Mouse (Mus musculus) large intestine, adult 2 months (tissue): Measurements from ENCODE around the gene Etv2. TPM values are rescaled to one million over a fixed set of nuclear protein-coding genes. Genes with fewer than 3 reads are reported as not detected.

Source experiments
- DNase-seq: peaks from one replicate; pipeline ENCODE4 v3.0.0-alpha.2; 2012; ENCODE audit warnings: low read depth, low spot score
- WGBS: fragments of 180-500 bp; shearing (Covaris S2); methylation state at CpG from one replicate; pipeline ENCODE4 v1.1.7; 2018; 5-methylcytosine and 5-hydroxymethylcytosine counted together
- polyA plus RNA-seq: library from polyadenylated mRNA; depleted of rRNA; stranded (reverse); fragments of >200 nt; gene quantifications from 2 replicates; pipeline ENCODE4 v1.2.3, GENCODE M21; 2012; rRNA removed

The Etv2 gene
- not detected in 2 replicates for polyA plus RNA-seq

DNA sequence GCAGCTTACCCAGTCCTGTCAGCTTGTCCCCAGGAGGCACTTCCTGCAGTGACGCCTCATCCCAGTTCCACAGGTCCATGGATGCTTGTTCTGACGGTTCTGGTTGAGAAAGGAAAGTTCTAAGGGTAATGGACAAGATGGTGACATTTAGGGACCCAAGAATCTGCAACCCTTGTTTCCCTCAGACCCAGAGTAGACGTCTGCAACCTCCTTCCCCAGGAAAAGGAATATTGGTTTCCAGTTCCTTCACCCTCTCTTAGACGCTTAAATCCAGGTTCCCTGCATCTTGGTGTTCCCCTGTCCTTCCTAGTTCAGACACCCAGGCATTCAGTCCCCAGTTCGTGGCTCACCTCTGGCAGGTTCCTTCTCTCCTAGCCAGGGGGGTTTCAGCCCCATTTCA lies at the start of gene Etv2:
Etv2 (minus strand) TSS at position 101 of the 400 bp plus-strand sequence.
- 6% methylated on average over 5 of the region's 5 CpGs for WGBS
- DNase-seq = no peak

DNA sequence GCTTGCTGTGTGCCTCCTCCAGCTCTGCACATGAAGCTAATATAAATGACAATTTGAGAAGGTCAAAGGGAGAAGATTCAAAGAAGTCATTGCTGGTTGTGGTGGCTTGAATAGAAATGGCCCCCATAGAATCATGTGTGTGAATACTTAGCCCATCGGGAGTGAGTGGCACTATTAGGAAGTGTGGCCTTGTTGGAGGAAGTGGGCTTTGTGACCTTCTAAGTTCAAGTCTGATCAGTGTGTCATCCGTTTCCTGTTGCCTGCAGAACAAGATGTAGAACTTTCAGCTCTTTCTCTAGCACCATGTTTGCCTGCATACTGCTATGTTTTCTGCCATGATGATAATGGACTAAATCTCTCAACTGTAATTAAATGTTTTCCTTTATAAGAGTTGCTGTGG lies 47.8 kb upstream of the Etv2 start:
- 83% methylated on average over 2 of the region's 2 CpGs for WGBS
- DNase-seq = no peak

DNA sequence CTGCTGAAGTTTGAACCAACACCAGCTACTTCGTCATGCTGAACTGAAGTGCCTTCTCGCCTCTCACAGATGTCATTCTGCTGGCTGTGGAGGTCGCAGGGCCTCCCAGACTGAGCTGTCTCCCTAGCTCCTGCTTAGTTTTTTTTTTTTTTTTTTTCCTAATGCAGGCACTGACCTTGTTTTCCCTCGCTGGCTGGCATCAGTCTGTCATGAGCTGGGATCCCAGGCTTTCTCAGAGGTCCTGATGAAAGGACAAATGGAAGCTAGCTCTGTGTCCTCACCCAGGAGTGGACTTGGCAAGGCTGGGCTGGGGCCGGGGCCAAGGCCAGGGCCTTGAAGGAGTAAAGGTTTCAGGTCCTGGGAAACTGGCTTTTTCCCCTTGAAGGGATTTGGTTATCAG lies 46.2 kb upstream of the Etv2 start:
- WGBS = 49% methylated on average over 5 of the region's 5 CpGs

DNA sequence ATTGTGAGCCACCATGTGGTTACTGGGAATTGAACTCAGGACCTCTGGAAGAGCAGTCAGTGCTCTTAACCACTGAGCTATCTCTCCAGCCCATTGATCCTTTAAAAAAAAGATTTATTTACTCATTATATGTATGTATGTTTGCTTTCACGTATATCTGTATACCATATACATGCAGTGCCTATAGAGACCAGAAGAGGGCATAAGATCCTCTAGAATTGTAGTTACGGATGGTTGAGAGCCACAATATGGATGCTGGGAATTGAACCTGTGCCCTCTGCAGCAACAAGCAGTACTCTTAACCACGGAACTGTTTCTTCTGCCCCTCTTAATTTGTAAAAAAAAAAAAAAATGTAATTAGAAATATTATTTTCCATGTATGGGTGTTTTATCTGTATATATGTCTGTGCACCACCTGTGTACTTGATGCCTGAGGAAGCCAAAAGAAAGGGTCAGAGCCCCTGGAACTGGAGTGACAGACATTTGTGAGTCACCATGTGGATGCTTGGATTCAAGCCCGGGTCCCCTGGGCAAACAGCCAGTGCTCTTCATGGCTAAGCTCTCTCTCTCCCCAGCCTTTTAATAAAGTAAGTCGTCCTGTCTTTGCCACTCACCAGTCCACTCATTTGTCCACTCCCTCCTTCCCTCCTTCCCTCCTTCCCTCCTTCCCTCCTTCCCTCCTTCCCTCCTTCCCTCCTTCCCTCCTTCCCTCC lies 42.8 kb upstream of the Etv2 start:
- 67% methylated on average over 5 of the region's 5 CpGs for WGBS
- no peak for DNase-seq

More for the DNA sequence above, 46.2 kb upstream of the Etv2 start:
- DNase-seq = no peak

DNA sequence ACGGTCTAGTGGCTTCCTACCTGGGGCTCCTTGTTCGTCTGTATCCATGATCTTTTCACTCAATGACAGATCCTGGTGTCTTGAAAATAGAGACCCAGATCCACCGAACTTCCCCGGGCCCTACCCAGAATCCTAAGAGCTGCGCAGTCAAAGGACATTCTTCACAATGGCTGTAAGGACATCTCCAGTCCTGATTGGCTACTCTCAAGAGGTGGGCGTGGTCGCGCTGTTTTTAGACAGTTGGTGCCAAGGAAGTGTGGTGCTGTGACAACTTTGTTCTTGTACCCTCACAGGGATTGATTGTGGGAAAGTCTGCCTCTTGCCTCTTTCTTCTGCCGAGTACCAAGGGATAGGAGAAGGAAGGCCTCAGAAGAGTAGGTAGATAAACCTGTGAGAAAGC lies 35.8 kb upstream of the Etv2 start, which contains the start of gene Pmis2:
Pmis2 (minus strand) TSS at position 126 of the 400 bp plus-strand sequence.
- 72% methylated on average over 9 of the region's 9 CpGs for WGBS
- DNase-seq = no peak

DNA sequence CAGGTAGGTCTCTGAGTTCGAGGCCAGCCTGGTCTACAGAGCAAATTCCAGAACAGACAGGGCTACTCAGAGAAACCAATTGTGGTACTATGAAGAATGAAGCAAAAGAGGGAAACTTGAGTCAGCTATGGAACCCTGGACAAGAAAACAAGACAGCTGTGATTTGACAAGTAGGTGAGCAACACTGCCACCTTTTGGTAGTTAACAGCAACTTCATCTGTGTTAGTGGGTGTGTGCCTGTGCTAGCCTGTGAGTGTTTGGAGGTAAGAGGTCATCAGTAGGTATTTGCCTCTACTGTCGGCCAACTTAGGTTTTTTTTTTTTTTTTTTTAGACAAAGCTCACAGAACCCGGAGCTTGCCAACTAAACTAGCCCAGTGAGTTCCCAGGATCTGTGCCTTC lies 33.6 kb upstream of the Etv2 start:
- WGBS = 16% methylated on average over 3 of the region's 3 CpGs
- DNase-seq = no peak

DNA sequence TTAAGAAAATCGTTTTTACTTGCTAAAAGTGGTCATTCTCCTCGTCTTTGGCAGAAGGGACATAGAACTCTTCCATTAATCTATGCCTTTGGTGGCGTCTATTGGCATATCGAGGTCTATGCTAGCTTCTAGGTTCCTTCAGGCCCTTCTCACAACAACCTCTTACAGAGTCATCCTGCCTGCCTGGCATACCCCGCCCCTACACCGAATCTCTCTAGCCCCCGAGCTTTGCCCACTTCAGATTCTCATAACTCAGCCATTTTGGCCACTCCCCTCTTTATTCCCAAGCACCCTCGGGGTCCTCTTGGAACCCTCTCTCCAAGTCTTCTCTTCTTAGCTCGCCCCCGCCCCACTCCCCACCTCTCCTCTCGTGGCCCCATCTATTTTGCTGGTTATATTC lies 29.7 kb upstream of the Etv2 start:
- no peak for DNase-seq
- 5% methylated on average over 11 of the region's 11 CpGs for WGBS

DNA sequence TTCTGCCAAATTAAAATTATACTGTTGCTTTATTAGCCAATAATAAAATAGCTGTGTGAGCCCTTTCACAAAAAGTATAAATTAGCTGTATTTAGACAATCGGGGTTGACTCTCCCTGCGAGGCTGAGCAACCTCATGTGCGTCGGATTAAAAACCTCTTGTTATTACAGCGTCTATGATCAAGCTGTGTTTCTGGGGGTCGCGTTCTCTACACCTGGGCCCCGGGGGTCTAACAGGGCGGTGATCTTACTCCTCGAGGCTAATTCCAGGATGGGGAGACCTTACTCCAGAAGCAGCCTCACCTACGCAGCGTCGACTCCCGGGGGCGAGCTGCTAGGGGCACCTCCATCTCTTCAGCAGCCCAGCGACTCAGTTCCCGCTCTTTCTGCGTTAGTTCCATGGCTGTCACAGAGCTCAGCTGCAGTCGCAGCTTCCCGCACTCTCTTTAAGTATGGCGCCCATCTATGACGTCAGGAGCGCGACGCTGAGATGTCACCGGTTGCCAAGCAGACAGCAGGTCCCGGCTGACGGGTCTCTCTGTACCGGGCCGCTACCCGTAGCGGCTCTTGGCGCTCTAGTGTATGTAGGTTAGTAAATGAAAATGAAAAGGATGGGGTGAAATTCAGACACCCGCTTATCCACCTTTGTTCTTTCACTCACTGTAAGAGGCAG lies 29.0 kb upstream of the Etv2 start, which contains the start of gene Haus5:
Haus5 (minus strand) TSS at position 466 of the 672 bp plus-strand sequence.
- peak; percentile 77 for DNase-seq
- under 1% methylated on average over 34 of the region's 34 CpGs for WGBS

DNA sequence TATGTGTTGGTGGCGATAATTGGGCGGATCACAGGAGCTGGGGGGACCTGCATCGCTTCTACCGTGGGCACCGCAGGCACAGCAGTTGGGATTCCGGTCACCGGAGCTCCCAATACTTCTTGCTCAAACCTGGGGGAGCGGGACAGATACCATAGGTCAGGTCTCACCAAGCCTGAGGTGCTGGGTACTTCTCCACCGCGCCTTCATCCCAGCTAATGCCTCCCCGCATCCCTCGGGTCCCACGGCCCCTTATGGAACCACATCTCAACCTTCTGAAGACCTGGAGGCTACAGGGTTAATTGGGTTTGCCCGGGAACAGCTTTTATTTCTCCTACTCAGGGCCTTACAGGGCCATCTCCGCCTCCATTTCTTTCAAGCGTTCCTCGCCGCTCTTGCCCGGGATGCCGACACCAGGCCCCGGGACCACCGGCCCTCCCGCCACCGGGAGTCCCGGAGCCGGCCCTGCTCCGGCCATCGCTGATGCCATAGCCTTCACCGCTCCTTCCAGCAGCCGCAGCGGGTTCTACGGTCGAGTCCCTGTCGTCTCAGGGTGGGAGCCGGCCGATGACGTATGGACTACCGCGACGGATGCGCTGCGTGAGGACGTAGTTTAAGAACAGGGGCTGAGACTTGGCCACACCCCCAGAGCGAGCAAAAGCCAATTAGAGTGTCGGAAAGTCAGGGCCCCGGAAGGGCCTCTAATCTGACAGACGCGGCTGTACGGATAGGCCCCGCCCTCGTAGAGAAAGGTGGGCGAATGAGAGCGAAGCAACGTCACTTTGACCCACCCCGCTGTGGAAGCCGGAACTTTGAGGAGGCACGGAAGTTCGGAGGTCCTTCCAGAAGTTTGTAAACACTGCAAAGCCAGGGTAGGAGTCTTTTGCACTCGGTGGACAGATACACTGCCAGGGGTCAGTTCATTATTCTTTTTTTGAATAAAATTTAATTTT lies 14.2 kb upstream of the Etv2 start, which contains the start of gene Rbm42:
Rbm42 (minus strand) TSS at position 727 of the 950 bp plus-strand sequence.
- DNase-seq = peak; percentile 98
- 1% methylated on average over 59 of the region's 59 CpGs for WGBS

DNA sequence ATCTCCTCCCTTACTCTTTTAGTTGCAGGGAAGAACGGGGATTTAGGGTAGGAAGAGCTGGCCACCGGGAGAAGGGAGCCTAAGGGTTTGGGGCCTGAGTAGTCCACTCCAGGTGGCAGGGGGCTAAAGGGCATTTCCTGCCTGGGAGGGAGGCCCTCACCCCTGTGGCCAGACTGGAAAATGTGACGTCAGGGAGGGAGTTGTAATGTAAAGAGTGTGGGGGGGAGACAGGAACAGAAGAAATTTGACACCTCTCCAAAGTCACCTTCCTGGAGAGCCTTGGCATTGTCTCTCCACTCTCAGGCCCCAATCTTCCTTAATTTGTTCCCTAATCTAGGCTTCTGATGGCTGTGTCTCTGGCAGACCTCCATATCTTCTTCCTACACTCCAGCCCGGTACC lies 3.4 kb upstream of the Etv2 start:
- DNase-seq = no peak
- WGBS = 20% methylated on average over 4 of the region's 4 CpGs

DNA sequence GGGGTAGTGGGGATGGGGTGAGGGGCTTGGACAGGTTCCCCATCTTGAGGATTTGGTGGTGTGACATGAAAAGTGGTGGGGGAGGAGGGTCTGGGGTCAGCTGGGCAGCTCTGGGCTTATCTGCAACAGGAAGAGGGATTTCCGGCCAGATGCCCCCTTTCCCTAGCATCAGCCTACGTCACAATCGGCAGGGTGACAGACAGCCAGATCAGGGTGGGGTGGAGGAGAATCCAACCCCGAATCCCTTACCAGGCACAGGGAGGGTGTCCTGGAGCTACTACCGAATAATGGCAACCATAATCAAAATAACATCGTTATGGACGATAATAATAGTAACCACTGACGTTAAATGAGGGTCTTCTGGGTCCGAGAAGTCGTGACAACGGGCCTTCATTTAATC lies 743 bp upstream of the Etv2 start:
- 32% methylated on average over 11 of the region's 11 CpGs for WGBS
- no peak for DNase-seq

DNA sequence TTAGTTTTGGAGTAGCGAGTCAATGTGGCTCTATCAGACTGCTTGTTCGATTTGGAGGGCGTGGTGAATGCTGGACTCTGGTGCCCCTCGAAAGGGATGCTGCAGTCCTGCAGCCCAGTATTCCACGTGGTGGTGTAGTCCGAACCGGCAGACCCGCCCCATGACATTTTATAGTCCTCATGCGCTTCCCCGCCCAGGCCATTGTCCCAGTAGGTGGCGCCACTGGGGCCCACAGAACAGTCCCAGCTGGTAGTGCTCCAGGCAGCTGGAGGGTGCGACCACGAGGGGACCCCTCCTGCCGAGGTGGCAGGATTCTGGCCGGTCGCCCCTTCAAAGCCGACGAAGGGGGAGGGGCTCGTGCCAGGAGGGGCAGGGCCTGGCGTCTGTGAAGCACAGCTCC lies 1.0 kb downstream of the Etv2 start:
- WGBS = 4% methylated on average over 20 of the region's 20 CpGs
- no peak for DNase-seq

DNA sequence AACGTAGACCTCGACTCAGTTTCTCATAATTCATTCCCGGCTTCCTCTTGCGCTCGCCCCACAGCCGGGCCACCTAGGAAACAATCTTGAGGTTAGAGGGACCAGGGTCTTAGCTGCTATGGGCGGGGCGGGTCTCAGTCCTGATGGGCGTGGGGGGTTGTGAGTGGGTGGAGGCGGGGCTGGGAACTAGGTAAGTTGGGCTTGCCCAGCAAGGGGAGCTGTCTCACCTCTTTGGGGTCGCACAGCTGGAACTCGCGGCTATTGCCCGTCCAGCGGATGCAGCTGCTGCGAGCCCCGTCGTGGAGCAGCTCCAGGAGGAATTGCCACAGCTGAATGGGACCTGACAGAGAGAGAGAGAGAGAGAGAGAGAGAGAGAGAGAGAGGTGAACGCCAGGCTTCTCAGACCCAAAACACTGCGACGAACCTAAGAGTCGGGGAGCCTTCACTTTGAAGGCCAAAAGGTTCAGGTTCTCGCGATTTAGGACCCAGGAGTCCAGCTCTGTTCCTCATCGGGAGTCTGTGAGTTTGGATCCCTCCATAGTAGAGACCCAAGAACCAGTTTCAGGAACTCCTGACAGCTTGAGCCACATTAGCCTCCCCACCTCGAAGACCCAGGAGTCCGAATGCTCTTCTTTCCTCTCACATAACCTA lies 1.8 kb downstream of the Etv2 start:
- 5% methylated on average over 27 of the region's 27 CpGs for WGBS
- DNase-seq = no peak

DNA sequence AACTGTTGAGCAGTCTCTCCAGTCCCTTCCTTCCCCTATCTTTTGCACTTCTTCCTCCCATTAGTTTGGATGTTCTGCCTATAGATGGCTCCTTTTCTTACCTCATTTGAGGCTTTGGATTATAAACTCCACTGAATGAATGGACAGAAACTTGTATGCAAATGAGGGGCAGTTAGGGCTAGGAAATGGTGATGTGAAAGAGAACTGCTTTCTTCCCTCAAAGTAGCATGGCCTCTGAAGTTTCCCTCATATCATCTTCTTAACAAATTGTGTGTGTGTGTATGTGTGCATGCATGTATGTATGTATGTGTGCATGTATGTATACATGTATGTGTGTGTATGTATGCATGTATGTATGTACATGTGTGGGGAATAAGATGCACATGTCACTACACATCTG lies 6.6 kb downstream of the Etv2 start:
- DNase-seq = no peak

DNA sequence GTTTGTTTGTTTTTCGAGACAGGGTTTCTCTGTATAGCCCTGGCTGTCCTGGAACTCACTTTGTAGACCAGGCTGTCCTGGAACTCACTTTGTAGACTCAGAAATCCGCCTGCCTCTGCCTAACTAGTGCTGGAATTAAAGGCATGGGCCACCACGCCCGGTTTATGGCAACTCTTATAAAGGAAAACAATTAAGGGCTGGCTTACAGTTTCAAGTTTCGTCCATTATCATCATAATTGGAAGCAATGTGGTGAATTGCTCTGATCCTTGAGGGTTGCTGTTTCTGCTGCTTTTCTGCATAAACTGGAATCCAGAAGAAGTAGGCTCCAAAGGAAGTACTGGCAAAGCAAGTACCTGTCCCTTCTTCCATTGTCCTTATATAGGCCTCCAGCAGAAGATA lies 9.0 kb downstream of the Etv2 start:
- DNase-seq = no peak
- WGBS = 71% methylated on average over 5 of the region's 5 CpGs

DNA sequence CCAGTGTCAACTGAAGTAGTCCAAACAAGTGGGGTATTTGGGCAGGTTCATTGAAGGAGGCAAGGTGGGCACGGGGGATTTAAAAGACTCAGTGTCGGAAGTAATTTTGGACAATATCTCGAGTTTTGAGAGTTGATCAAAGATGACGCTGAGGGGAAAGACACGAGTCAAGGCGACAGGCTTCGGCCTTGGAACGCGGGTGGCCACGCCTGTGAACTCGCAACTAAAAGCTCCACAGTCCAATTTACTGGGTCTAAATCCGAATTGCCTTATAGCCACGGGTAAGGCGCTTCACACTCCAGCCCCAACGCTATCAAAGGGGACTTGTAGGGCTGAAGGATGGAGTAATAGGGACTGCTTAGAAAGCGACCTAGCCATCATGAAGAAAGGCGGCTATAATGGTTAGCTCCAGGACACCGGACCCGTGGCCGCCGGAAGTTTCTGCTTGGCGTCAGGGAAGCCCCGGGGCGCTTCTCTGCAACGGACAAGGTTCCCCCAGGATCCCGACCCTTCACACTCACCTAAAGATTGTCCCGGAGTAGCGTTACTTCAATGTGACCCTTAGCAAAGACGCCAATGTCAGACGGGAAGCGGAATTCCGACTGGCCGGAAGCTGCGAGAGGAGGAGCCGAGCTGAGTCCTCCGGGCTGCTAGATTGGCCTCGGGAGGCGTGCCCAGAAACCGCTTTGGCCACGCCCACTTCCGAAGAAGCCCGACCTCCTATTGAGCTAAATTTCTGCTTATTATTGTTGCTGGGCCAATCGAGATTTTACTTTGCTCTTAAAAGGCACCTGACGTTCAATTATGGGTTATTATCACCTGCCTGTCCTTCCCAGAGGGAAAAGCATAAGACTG lies 9.9 kb downstream of the Etv2 start, which contains the start of gene Cox6b1:
Cox6b1 (minus strand) TSS at position 622 of the 855 bp plus-strand sequence.
- no peak for DNase-seq
- WGBS = under 1% methylated on average over 44 of the region's 44 CpGs

DNA sequence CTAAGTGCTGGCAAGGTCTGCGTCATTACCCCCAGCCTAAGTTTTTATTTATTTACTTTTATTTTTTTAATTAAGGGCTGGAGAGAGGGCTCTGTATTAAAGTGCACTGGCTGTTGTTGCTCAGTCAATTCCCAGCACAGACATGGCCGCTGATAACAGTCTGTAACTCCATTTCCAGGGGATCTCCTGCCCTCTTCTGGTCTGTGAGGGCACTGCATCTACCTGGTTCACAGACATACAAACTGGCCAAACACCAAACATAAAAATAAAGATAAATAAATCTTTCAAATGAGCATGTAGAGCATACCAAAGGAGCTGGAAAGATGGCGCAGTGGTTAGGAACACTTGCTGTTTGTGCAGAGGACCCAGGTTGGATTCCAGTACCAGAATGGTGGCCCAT lies 16.4 kb downstream of the Etv2 start:
- 89% methylated on average over 3 of the region's 3 CpGs for WGBS
- DNase-seq = no peak

DNA sequence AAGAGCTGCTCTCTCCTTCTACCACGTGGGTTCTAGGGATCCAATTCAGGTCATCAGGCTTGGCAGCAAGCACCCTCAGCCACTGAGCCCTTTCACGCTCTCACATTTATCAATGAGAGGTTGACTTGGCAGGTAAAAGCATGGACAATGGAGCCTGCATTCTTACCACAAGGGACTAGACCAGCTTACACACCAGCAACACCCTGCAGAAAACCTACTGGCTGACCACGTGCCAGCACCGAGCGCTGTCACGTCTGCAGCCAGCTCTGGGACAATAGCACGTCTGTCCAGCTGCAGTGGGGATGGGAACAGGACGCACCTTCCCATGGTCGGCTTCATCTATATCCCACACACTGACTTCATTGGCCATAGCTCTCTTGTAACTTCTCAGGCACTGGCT lies 17.0 kb downstream of the Etv2 start:
- DNase-seq = no peak
- WGBS = 93% methylated on average over 9 of the region's 9 CpGs
